Mouse (Mus musculus) olfactory bulb, adult 2 months (tissue): Measurements from ENCODE around the gene Ldlrad3.

ENCODE experiments used
- CTCF ChIP-seq: fragments of 200-500 bp; IDR thresholded peaks from 2 replicates; pipeline ENCODE4 v1.5.1; 2012; ENCODE audit warnings: low read depth, mild to moderate bottlenecking, low read length, moderate library complexity; ENCODE audit not compliant: insufficient read depth
- POLR2A ChIP-seq: fragments of 200-500 bp; IDR thresholded peaks from 2 replicates; pipeline ENCODE4 v1.6.1; 2012; ENCODE audit warnings: mild to moderate bottlenecking, low read depth, low read length, moderate library complexity; ENCODE audit not compliant: insufficient read depth

DNA sequence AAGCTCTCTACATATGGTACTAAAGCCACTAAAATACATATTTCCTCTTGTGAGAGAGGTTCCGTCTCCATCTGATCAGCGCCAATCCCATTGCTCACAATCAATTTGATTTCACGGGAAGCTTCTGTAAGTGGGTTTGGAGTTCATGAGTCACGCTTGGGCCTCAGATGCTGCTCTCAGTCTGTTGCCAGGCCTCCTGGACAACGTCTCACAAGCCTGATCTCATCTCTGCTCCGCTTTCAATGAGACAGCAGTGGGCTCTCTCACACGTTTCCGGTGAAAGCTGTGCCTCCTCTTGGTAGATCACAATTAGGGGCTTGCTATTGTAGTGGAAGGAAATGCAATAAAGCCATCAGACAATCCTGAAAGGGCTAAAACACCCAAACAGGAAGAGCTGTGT is 10.5 kb upstream of the Ldlrad3 start:
- TF ChIP-seq CTCF (no peak), POLR2A (no peak)
